Mouse (Mus musculus) olfactory bulb, adult 2 months (tissue): ENCODE results near the gene Serpine1. TPM values are rescaled to one million over a fixed set of nuclear protein-coding genes. Genes with fewer than 3 reads are reported as not detected.

Source experiments
- H3K27ac ChIP-seq: fragments of 200-500 bp; 2 replicates; pipeline ENCODE4 v1.5.1; 2012; ENCODE audit warnings: low read depth, low read length; ENCODE audit not compliant: insufficient read depth
- H3K4me1 ChIP-seq: fragments of 200-500 bp; 2 replicates; pipeline ENCODE4 v1.6.1; 2012; ENCODE audit warnings: low read length; ENCODE audit not compliant: control insufficient read depth, insufficient read depth
- H3K4me3 ChIP-seq: fragments of 200-500 bp; 2 replicates; pipeline ENCODE4 v1.5.1; 2012; ENCODE audit warnings: mild to moderate bottlenecking, low read depth, low read length, moderate library complexity; ENCODE audit not compliant: insufficient read depth
- CTCF ChIP-seq: fragments of 200-500 bp; IDR thresholded peaks from 2 replicates; pipeline ENCODE4 v1.5.1; 2012; ENCODE audit warnings: low read depth, mild to moderate bottlenecking, low read length, moderate library complexity; ENCODE audit not compliant: insufficient read depth
- POLR2A ChIP-seq: fragments of 200-500 bp; IDR thresholded peaks from 2 replicates; pipeline ENCODE4 v1.6.1; 2012; ENCODE audit warnings: mild to moderate bottlenecking, low read depth, low read length, moderate library complexity; ENCODE audit not compliant: insufficient read depth
- WGBS: fragments of 180-500 bp; shearing (Covaris S2); methylation state at CpG from one replicate; pipeline ENCODE4 v1.1.7; 2018; 5-methylcytosine and 5-hydroxymethylcytosine counted together
- polyA plus RNA-seq: library from polyadenylated mRNA; stranded (reverse); fragments of >200 nt; gene quantifications from 2 replicates; pipeline ENCODE4 v1.2.4, GENCODE M21; 2012; ENCODE audit warnings: low replicate concordance; ENCODE audit not compliant: missing spikeins, insufficient read depth, insufficient read length

Serpine1 gene
- polyA plus RNA-seq, 1 experiment = not detected

- Histone ChIP-seq H3K4me1 (peaks cover 43% of the 10 kb centered on the region), H3K4me3 (peak overlapping the region; percentile 71), H3K27ac (peak overlapping the region; percentile 37; the same call in 1 of the 2 replicates)
- WGBS = 1% methylated on average over 33 of the region's 33 CpGs
- TF ChIP-seq CTCF (no peak), POLR2A (no peak)
Observed at GRCm38 (mm10) chr5:137032033-137032421, 40.0 kb downstream of the Serpine1 start.

GRCm38 (mm10) chr5:137031076-137032032 lies 40.7 kb downstream of the Serpine1 start:
- Histone ChIP-seq H3K4me3 (peak overlapping the region; percentile 71), H3K4me1 (peaks cover 41% of the 10 kb centered on the region), H3K27ac (peak overlapping the region; percentile 37; the same call in 1 of the 2 replicates)
- under 1% methylated on average over 78 of the region's 78 CpGs for WGBS
- TF ChIP-seq POLR2A = no peak
- TF ChIP-seq CTCF = no peak

- peak overlapping the region; percentile 49; the same call in 1 of the 2 replicates for H3K27ac ChIP-seq
- H3K4me3 ChIP-seq = peak overlapping the region; percentile 71
- peaks cover 31% of the 10 kb centered on the region for H3K4me1 ChIP-seq
- TF ChIP-seq POLR2A (no peak), CTCF (no peak)
- 4% methylated on average over 22 of the region's 22 CpGs for WGBS
Observed at GRCm38 (mm10) chr5:137030416-137030810, 41.7 kb downstream of the Serpine1 start.

- Histone ChIP-seq H3K4me1 (peaks cover 30% of the 10 kb centered on the region), H3K27ac (peak overlapping the region; percentile 49; the same call in 1 of the 2 replicates), H3K4me3 (peak overlapping the region; percentile 71)
- no peak for TF ChIP-seq CTCF
- TF ChIP-seq POLR2A = peak; percentile 97
- under 1% methylated on average over 52 of the region's 52 CpGs for WGBS
Observed at GRCm38 (mm10) chr5:137029643-137030415, 42.2 kb downstream of the Serpine1 start.

DNA sequence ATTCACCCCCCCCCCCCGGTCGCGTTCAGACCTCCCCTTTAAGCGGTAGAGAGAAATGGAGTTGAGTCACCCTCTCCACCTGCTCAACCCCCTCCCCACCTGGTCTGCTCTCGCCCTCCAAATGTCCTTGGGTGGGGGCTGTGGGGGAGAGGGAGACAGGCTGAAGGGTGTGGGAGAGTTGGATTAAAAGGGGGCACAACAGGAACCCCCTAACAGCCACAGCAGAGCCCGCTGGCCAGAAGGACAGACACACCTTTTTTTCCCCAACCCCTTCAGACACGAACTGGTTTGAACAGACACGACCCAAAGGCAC lies 42.8 kb downstream of the Serpine1 start:
- 0 out of 2 replicates have a peak overlapping the region, but pooled peaks have one; percentile 12 for H3K27ac ChIP-seq
- TF ChIP-seq POLR2A = no peak
- no peak for TF ChIP-seq CTCF
- peak overlapping the region; percentile 71 for H3K4me3 ChIP-seq
- WGBS = 2% methylated on average over 8 of the region's 8 CpGs
- peaks cover 30% of the 10 kb centered on the region for H3K4me1 ChIP-seq

DNA sequence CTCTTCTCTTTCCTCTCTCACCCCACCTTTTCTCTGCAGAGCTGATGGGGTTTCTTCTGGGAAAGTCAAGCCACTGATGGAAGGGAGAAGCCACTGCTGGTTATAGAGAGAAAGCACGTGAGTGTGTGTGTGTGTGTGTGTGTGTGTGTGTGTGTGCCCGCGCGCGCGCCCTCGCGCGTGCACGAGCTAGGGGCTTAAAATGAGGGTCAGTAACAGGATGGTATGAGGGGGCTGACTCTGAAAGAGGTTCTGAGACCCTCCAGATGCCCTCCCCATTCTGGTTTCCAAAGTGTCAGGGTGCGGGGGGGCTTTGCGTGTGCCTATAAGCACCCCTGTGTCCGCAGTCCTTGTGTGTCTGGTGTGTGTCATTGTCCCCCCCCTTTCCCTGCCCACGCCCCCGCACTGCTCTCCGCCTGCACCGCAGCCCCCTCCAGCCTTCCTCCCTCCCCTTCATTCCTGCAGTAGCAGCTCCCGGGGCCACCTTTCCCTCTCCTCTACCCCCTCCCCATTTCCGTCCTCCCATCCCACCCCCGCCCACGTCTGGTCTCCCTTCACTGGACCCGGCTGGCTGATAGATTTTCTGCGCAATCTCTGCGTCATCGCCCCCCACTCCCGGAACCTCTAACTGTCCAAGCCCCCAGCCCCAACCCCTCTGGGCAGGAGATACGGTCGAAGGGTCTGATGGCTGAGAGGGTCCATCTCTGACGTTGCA lies 43.4 kb downstream of the Serpine1 start:
- Histone ChIP-seq H3K4me1 (peaks cover 30% of the 10 kb centered on the region), H3K4me3 (peak overlapping the region; percentile 71), H3K27ac (no peak overlapping the region)
- TF ChIP-seq CTCF = no peak
- no peak for TF ChIP-seq POLR2A
- WGBS = 2% methylated on average over 28 of the region's 29 CpGs

- H3K4me1 ChIP-seq = peaks cover 15% of the 10 kb centered on the region
- no peak within 1 kb of the TSS for H3K27ac ChIP-seq
- peak within 1 kb of the TSS; percentile 12 for H3K4me3 ChIP-seq
- no peak for TF ChIP-seq CTCF
- WGBS = 13% methylated on average over 4 of the region's 4 CpGs
Observed at GRCm38 (mm10) chr5:137026092-137026491, 46.0 kb downstream of the Serpine1 start, which contains the start of gene Vgf. Gene Vgf (plus strand): TSS chr5:137026392.

DNA sequence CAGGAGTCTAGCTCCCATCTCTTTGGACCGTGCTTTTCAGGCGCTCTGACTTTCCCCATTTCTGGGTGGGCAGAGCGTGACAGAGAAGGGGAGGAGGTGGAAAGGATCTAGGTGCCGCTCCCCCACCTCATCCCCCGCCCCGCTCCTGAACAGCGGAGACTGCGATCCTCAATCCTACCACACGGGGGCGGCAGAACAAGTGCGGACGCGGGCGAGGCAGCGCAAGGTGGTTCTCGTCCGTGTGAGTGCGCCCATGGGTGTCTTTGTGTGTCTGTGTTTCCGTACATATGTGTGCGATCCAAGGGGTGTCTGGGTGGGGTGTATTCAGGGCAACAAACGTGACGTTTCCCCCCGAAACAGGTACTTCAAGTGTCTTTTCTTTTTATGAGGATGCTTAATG lies 46.9 kb downstream of the Serpine1 start:
- Histone ChIP-seq H3K4me1 (peaks cover 12% of the 10 kb centered on the region), H3K4me3 (peak overlapping the region; percentile 12), H3K27ac (no peak overlapping the region)
- TF ChIP-seq POLR2A (no peak), CTCF (peak; percentile 91)
- WGBS = under 1% methylated on average over 23 of the region's 23 CpGs
